Mouse (Mus musculus) kidney, embryonic 14.5 days (tissue): ENCODE data around the gene Rhog. TPM values are rescaled to one million over a fixed set of nuclear protein-coding genes. Genes with fewer than 3 reads are reported as not detected.

Source experiments
- ATAC-seq: fragments of 200-750 bp; cut with Nextera tagmentation; 2 replicates; pipeline ENCODE4 v1.8.0; 2017; ENCODE audit warnings: moderate number of reproducible peaks, mild to moderate bottlenecking, moderate TSS enrichment, moderate library complexity; ENCODE audit not compliant: low FRiP score, low TSS enrichment
- H3K27ac ChIP-seq: fragments of 300-500 bp; sonication (generic); 2 replicates; pipeline ENCODE4 v1.5.1; 2014; ENCODE audit warnings: low read depth, mild to moderate bottlenecking, low read length, moderate library complexity, mixed read lengths
- H3K27me3 ChIP-seq: fragments of 300-500 bp; sonication (generic); 2 replicates; pipeline ENCODE4 v1.6.1; 2014; ENCODE audit warnings: mild to moderate bottlenecking, low read length; ENCODE audit not compliant: control insufficient read depth, insufficient read depth
- H3K36me3 ChIP-seq: fragments of 300-500 bp; sonication (generic); 2 replicates; pipeline ENCODE4 v1.6.1; 2014; ENCODE audit warnings: low read length, mixed read lengths; ENCODE audit not compliant: control insufficient read depth, insufficient read depth
- H3K4me1 ChIP-seq: fragments of 300-500 bp; sonication (generic); 2 replicates; pipeline ENCODE4 v1.6.1; 2014; ENCODE audit warnings: low read length, mixed read lengths; ENCODE audit not compliant: control insufficient read depth, insufficient read depth
- H3K4me2 ChIP-seq: fragments of 300-500 bp; sonication (generic); replicated peaks from 2 replicates; pipeline ENCODE4 v1.6.1; 2014; ENCODE audit warnings: low read depth, mild to moderate bottlenecking, low read length
- H3K4me3 ChIP-seq: fragments of 300-500 bp; sonication (generic); 2 replicates; pipeline ENCODE4 v1.5.1; 2014; ENCODE audit warnings: mild to moderate bottlenecking, low read length
- H3K9ac ChIP-seq: fragments of 300-500 bp; sonication (generic); 2 replicates; pipeline ENCODE4 v1.6.1; 2014; ENCODE audit warnings: low read depth, mild to moderate bottlenecking, low read length, moderate library complexity
- H3K9me3 ChIP-seq: fragments of 300-500 bp; sonication (generic); 2 replicates; pipeline ENCODE4 v1.6.1; 2016; ENCODE audit warnings: low read length; ENCODE audit not compliant: control insufficient read depth
- WGBS: fragments of 180-500 bp; shearing (Covaris S2); extraction: QIAGEN DNeasy Blood & Tissue Kit; methylation state at CpG from one replicate; pipeline ENCODE4 v1.1.7; 2014; 5-methylcytosine and 5-hydroxymethylcytosine counted together
- polyA plus RNA-seq: library from polyadenylated mRNA; unstranded; fragments of >200 nt; fragmentation: Nextera tagmentation; extraction: Ambion mirVana; gene quantifications from 2 replicates; pipeline ENCODE4 v1.2.1, GENCODE M21; 2014

The Rhog gene
- polyA plus RNA-seq, 1 experiment from 2014 or later: 62.6 TPM

- Histone ChIP-seq H3K9ac (no peak overlapping the region), H3K27ac (no peak overlapping the region), H3K27me3 (no peaks in the 10 kb centered on the region), H3K36me3 (no peaks in the 10 kb centered on the region), H3K4me3 (no peak overlapping the region), H3K9me3 (no peaks in the 10 kb centered on the region), H3K4me1 (no peaks in the 10 kb centered on the region), H3K4me2 (no peak overlapping the region)
- WGBS: 80% methylated on average over 10 of the region's 10 CpGs
- no peak for ATAC-seq
These were observed 4.0 kb upstream of the Rhog start for GRCm38 (mm10) chr7:102259716-102260479.

DNA sequence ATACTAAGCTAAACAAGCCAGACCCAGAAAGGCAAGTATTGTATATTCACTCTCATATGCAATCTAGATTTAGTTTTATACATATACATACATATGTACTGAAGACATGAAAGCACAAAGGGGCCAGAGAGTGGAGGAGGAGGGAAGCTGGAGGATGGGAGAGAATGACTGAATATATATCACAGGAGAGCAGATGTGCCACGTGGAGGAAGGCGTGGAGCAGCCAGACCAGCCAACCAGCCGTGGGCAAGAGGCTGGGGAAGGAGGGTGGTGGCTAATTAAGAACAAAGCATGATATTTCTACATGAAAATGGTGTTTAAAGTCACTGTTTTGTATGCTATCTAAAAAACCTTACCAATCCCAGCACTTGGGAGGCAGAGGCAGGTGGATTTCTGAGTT, 2.9 kb upstream of the Rhog start:
- no peak overlapping the region for H3K9ac ChIP-seq
- ATAC-seq: no peak
- H3K4me1 ChIP-seq: no peaks in the 10 kb centered on the region
- no peak overlapping the region for H3K4me2 ChIP-seq
- 71% methylated on average over 3 of the region's 3 CpGs for WGBS
- H3K9me3 ChIP-seq: no peaks in the 10 kb centered on the region
- H3K4me3 ChIP-seq: no peak overlapping the region
- no peaks in the 10 kb centered on the region for H3K36me3 ChIP-seq
- no peak overlapping the region for H3K27ac ChIP-seq
- no peaks in the 10 kb centered on the region for H3K27me3 ChIP-seq

DNA sequence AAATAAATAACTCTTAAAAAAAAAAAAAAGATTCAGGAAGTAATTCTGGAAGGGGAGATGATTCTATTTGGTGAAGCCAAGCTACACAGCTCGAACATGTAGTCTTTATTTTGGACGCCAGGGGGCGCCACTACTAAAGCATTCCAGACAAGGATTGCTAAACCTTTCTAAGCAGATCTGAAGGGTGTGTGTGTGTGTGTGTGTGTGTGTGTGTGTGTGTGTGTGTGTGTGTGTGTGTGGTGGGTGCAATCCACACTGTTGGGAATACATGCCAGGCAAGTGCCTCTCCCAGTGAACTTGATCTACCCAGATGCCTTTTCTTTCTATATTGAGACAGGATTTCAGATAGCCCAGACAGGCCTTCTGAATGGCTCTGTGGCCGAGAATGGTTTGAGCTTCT, 2.3 kb upstream of the Rhog start:
- no peak overlapping the region for H3K4me2 ChIP-seq
- no peak overlapping the region for H3K27ac ChIP-seq
- WGBS: 23% methylated on average over 4 of the region's 4 CpGs
- no peak overlapping the region for H3K4me3 ChIP-seq
- H3K36me3 ChIP-seq: no peaks in the 10 kb centered on the region
- H3K9ac ChIP-seq: no peak overlapping the region
- H3K4me1 ChIP-seq: no peaks in the 10 kb centered on the region
- H3K9me3 ChIP-seq: no peaks in the 10 kb centered on the region
- 0 out of 2 replicates have a peak, but pooled peaks have one; percentile 77 for ATAC-seq
- H3K27me3 ChIP-seq: no peaks in the 10 kb centered on the region

DNA sequence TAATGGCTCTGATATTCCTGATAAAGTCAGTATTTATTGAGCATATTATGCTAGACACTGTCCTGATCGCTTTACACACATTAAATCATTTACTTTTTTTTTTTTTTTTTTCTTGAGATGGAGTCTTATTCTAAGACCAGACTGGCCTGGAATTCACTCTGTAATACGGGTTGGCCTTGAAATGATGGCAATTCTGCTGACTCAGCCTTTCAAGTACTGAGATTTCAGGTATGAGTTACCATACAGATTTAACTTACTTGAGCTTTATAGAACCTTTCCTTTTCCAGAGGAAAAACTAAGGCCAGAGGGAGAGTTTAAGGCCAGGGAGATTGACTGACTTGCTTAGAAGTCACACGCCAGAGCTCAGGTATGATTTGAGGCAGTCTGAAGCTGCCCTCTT, 782 bp upstream of the Rhog start:
- no peak overlapping the region for H3K27ac ChIP-seq
- H3K27me3 ChIP-seq: no peaks in the 10 kb centered on the region
- WGBS: 81% methylated on average over 3 of the region's 3 CpGs
- no peak overlapping the region for H3K4me3 ChIP-seq
- no peak overlapping the region for H3K9ac ChIP-seq
- no peaks in the 10 kb centered on the region for H3K4me1 ChIP-seq
- no peaks in the 10 kb centered on the region for H3K9me3 ChIP-seq
- H3K36me3 ChIP-seq: no peaks in the 10 kb centered on the region
- ATAC-seq: no peak
- no peak overlapping the region for H3K4me2 ChIP-seq

- Histone ChIP-seq H3K27ac (no peak overlapping the region), H3K36me3 (no peaks in the 10 kb centered on the region), H3K27me3 (no peaks in the 10 kb centered on the region), H3K4me2 (no peak overlapping the region), H3K9me3 (no peaks in the 10 kb centered on the region), H3K9ac (no peak overlapping the region), H3K4me1 (peaks cover 6% of the 10 kb centered on the region), H3K4me3 (no peak overlapping the region)
- WGBS: 91% methylated on average over 1 of the region's 1 CpGs
- ATAC-seq: no peak
These were observed 2.2 kb downstream of the Rhog start for GRCm38 (mm10) chr7:102253631-102254030.

GRCm38 (mm10) chr7:102250631-102251214, 5.1 kb downstream of the Rhog start:
- Histone ChIP-seq H3K9ac (peak overlapping the region; percentile 88), H3K4me3 (peak overlapping the region; percentile 85), H3K36me3 (no peaks in the 10 kb centered on the region), H3K27me3 (no peaks in the 10 kb centered on the region), H3K27ac (peak overlapping the region; percentile 96), H3K4me2 (peak overlapping the region; percentile 85), H3K9me3 (no peaks in the 10 kb centered on the region), H3K4me1 (peaks cover 34% of the 10 kb centered on the region)
- peak; percentile 79 for ATAC-seq
- WGBS: under 1% methylated on average over 29 of the region's 33 CpGs

- H3K4me1 ChIP-seq: peaks cover 37% of the 10 kb centered on the region
- ATAC-seq: peak; percentile 85
- H3K4me2 ChIP-seq: peak overlapping the region; percentile 85
- H3K9ac ChIP-seq: peak overlapping the region; percentile 88
- H3K4me3 ChIP-seq: peak overlapping the region; percentile 85
- H3K27me3 ChIP-seq: no peaks in the 10 kb centered on the region
- under 1% methylated on average over 34 of the region's 49 CpGs for WGBS
- H3K36me3 ChIP-seq: no peaks in the 10 kb centered on the region
- peak overlapping the region; percentile 96 for H3K27ac ChIP-seq
- H3K9me3 ChIP-seq: no peaks in the 10 kb centered on the region
These were observed 5.8 kb downstream of the Rhog start for GRCm38 (mm10) chr7:102249896-102250630.

- under 1% methylated on average over 23 of the region's 23 CpGs for WGBS
- H3K9me3 ChIP-seq: no peaks in the 10 kb centered on the region
- peak overlapping the region; percentile 96 for H3K27ac ChIP-seq
- peak overlapping the region; percentile 85 for H3K4me2 ChIP-seq
- no peaks in the 10 kb centered on the region for H3K27me3 ChIP-seq
- H3K9ac ChIP-seq: peak overlapping the region; percentile 88
- peak; percentile 52 for ATAC-seq
- peaks cover 37% of the 10 kb centered on the region for H3K4me1 ChIP-seq
- peak overlapping the region; percentile 85 for H3K4me3 ChIP-seq
- no peaks in the 10 kb centered on the region for H3K36me3 ChIP-seq
These were observed 6.3 kb downstream of the Rhog start for GRCm38 (mm10) chr7:102249531-102249895.
